Mouse (Mus musculus): ENCODE measurements around the gene Tnni3.

DNA sequence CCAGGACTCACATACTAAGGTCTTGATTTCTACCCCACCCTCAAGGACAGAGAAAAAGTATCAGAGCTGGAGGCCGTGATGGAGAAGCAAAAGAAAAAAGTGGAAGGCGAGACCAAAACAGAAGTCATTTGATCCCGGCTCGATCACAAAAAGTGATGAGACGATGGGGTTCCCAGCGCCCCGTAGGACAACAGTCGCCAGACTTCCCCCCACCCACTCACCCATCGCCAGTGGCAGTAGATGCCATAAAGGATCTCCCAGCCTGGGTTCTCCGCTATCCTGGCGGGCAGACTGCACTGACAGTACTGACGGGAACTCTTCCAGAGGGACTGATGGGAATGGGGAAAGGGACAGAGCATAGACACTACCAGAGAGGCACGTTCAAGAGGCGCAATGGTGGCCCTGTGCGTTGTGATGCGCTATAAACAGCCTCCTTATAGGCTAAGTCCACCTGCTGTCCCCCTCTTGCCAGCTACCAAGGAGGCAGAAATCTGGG is 45.2 kb downstream of the Tnni3 start:
- TF ChIP-seq CEBPB (IDR thresholded peaks at IDR 0.05; ENCODE audit: low read depth) (no peak), CTCF (IDR thresholded peaks at IDR 0.05; ENCODE audit: control insufficient read depth, insufficient read depth, insufficient read length) (no peak)
